ENCODE assay signal across 15 mouse cellular contexts in the genomic region with DNA sequence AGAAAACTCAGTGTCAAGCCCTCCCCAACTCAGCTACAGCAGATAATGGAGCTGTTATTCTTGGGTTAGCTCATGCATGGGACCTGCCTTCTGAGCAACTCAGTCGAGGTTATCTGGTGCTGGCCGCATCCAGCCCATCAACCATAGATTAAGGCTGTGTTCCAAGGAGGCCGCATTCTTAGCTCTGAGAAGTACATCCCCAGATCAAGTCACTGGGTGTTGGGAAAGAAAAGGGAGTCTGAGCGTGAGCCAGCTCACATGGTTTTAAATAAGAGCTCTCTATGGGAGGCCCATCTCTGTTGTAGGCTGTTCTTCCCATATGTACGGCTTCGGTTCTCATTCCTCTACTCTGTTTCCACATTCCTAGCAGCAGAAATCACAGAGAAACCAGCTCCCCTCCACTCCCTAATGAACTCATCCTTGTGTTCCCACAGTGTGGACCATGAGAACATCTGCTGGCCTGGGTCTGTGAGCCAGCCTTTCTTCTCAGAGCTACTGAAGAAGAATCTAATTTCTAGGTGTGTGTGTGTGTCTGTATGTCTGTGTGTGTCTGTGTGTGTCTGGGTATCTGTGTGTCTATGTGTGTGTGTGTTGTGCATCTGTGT. TPM values are rescaled to one million over a fixed set of nuclear protein-coding genes. Genes with fewer than 3 reads are reported as not detected.
A peak's percentile ranks its signal among the peaks of the same experiment; 100 is the strongest.
DNase-seq lines count a peak whose midpoint lies in the region; ATAC-seq and TF ChIP-seq lines count a peak whose summit lies in the region.
"Had no signal": no experiment of that assay in that cellular context is flagged by ENCODE, and none has a peak within 500 bp of the region (broad histone marks: within the 10 kb centered on the region; RNA-seq: fewer than 3 reads in every experiment).

No protein-coding gene starts in this region.

- peaks cover 24% of the 10 kb centered on the region for H3K79me2 ChIP-seq in MEL (ENCODE audit: control insufficient read depth, insufficient read depth, low read length, poor library complexity)

- peak; percentile 53 to 72; a peak in 2 of 4 replicates for TF ChIP-seq EP300 in MEL (IDR thresholded peaks at IDR 0.05; ENCODE audit: low read depth in 1 of 2, low read length in 2 of 2)

- H3K9me3 ChIP-seq in heart, embryonic 13.5 days = no peaks in the 10 kb centered on the region
- H3K9me3 ChIP-seq in MEL (replicated peaks; ENCODE audit: insufficient read depth, low read length) = no peaks in the 10 kb centered on the region
- H3K9me3 ChIP-seq in embryonic facial prominence, embryonic 13.5 days = no peaks in the 10 kb centered on the region
- H3K9me3 ChIP-seq in liver, embryonic 13.5 days (replicated peaks) = no peaks in the 10 kb centered on the region
- H3K9me3 ChIP-seq in midbrain, embryonic 16.5 days (replicated peaks; ENCODE audit: control insufficient read depth, low read length, poor library complexity, severe bottlenecking) = no peaks in the 10 kb centered on the region
- H3K9me3 ChIP-seq in midbrain, embryonic 13.5 days = no peaks in the 10 kb centered on the region

- peaks cover 89% of the 10 kb centered on the region for H3K4me1 ChIP-seq in heart, embryonic 13.5 days
- H3K4me1 ChIP-seq in MEL (ENCODE audit: control insufficient read depth in 1 of 2, insufficient read depth in 2 of 2, low read length in 2 of 2) = peaks cover 60 to 80% of the 10 kb centered on the region in 2 experiments
- peaks cover 32% of the 10 kb centered on the region for H3K4me1 ChIP-seq in embryonic facial prominence, embryonic 13.5 days
- peaks cover 99% of the 10 kb centered on the region for H3K4me1 ChIP-seq in liver, embryonic 13.5 days (replicated peaks)
- no peaks in the 10 kb centered on the region for H3K4me1 ChIP-seq in midbrain, embryonic 16.5 days (ENCODE audit: control insufficient read depth, insufficient read depth, low read length)
- H3K4me1 ChIP-seq in midbrain, embryonic 13.5 days (replicated peaks) = no peaks in the 10 kb centered on the region

- H3K4me3 ChIP-seq in heart, embryonic 13.5 days = no peak overlapping the region
- no peak overlapping the region for H3K4me3 ChIP-seq in MEL (ENCODE audit: control insufficient read depth in 1 of 2, insufficient read depth in 1 of 2, low read depth in 2 of 2, low read length in 2 of 2)
- H3K4me3 ChIP-seq in embryonic facial prominence, embryonic 13.5 days = no peak overlapping the region
- no peak overlapping the region for H3K4me3 ChIP-seq in liver, embryonic 13.5 days (replicated peaks)
- H3K4me3 ChIP-seq in midbrain, embryonic 16.5 days (ENCODE audit: low read depth, low read length) = no peak overlapping the region
- no peak overlapping the region for H3K4me3 ChIP-seq in midbrain, embryonic 13.5 days (replicated peaks)

- WGBS in heart, embryonic 13.5 days = 34% methylated on average over 6 of the region's 6 CpGs
- 73% methylated on average over 6 of the region's 6 CpGs for WGBS in embryonic facial prominence, embryonic 13.5 days
- 34% methylated on average over 6 of the region's 6 CpGs for WGBS in liver, embryonic 13.5 days (ENCODE audit: insufficient replicate concordance)
- WGBS in midbrain, embryonic 16.5 days = 74% methylated on average over 6 of the region's 6 CpGs
- 75% methylated on average over 6 of the region's 6 CpGs for WGBS in midbrain, embryonic 13.5 days

- H3K27ac ChIP-seq in heart, embryonic 13.5 days (replicated peaks) = peak overlapping the region; percentile 86
- peak overlapping the region; percentile 94 for H3K27ac ChIP-seq in MEL (ENCODE audit: control insufficient read depth, low read depth, low read length)
- H3K27ac ChIP-seq in embryonic facial prominence, embryonic 13.5 days = peak overlapping the region; percentile 44; the same call in 1 of the 2 replicates
- H3K27ac ChIP-seq in liver, embryonic 13.5 days = peak overlapping the region; percentile 97
- H3K27ac ChIP-seq in midbrain, embryonic 16.5 days (ENCODE audit: low read length) = no peak overlapping the region
- no peak overlapping the region for H3K27ac ChIP-seq in midbrain, embryonic 13.5 days

- H3K27me3 ChIP-seq in heart, embryonic 13.5 days (replicated peaks) = no peaks in the 10 kb centered on the region
- no peaks in the 10 kb centered on the region for H3K27me3 ChIP-seq in MEL (ENCODE audit: control insufficient read depth in 1 of 2, insufficient read depth in 2 of 2, low read length in 2 of 2)
- no peaks in the 10 kb centered on the region for H3K27me3 ChIP-seq in embryonic facial prominence, embryonic 13.5 days
- no peaks in the 10 kb centered on the region for H3K27me3 ChIP-seq in liver, embryonic 13.5 days
- H3K27me3 ChIP-seq in midbrain, embryonic 16.5 days (ENCODE audit: control insufficient read depth, insufficient read depth, low read depth, low read length) = no peaks in the 10 kb centered on the region
- H3K27me3 ChIP-seq in midbrain, embryonic 13.5 days = no peaks in the 10 kb centered on the region

- peak in 1 of 2 experiments; percentile 31; a peak in 1 of 4 replicates for TF ChIP-seq POLR2A in MEL (IDR thresholded peaks at IDR 0.05; ENCODE audit: control insufficient read depth in 1 of 2, insufficient read depth in 1 of 2, low read depth in 1 of 2, low read length in 2 of 2, poor library complexity in 1 of 2)

- no peak for TF ChIP-seq RAD21 in MEL (IDR thresholded peaks at IDR 0.05; ENCODE audit: low read depth, low read length)

- peak overlapping the region; percentile 8; the same call in 1 of the 2 replicates for H3K9ac ChIP-seq in heart, embryonic 13.5 days
- H3K9ac ChIP-seq in MEL (ENCODE audit: control insufficient read depth, low read depth, low read length, poor library complexity, severe bottlenecking) = peak overlapping the region; percentile 38
- no peak overlapping the region for H3K9ac ChIP-seq in embryonic facial prominence, embryonic 13.5 days
- peak overlapping the region; percentile 59 for H3K9ac ChIP-seq in liver, embryonic 13.5 days
- no peak overlapping the region for H3K9ac ChIP-seq in midbrain, embryonic 16.5 days (ENCODE audit: low read depth, low read length)
- H3K9ac ChIP-seq in midbrain, embryonic 13.5 days (replicated peaks) = no peak overlapping the region

- no peak for TF ChIP-seq CTCF in MEL (IDR thresholded peaks at IDR 0.05 in 2 of 3, conservative IDR thresholded peaks at IDR 0.05 in 1 of 3; ENCODE audit: control insufficient read depth in 1 of 3, insufficient read depth in 1 of 3, low read depth in 2 of 3, low read length in 3 of 3, poor library complexity in 1 of 3, severe bottlenecking in 1 of 3)

- ATAC-seq in heart, embryonic 13.5 days (ENCODE audit: extremely low read depth, insufficient number of reproducible peaks, low FRiP score, low TSS enrichment) = no peak
- no peak for ATAC-seq in embryonic facial prominence, embryonic 13.5 days (ENCODE audit: insufficient number of reproducible peaks, insufficient read depth, low FRiP score, low TSS enrichment, low read depth)
- peak; percentile 59 for ATAC-seq in liver, embryonic 13.5 days (ENCODE audit: low read depth)
- ATAC-seq in midbrain, embryonic 16.5 days = no peak
- no peak for ATAC-seq in midbrain, embryonic 13.5 days
- ATAC-seq: CD4-positive, CD25-positive, alpha-beta regulatory T cell, adult 4 months; hindbrain, embryonic 16.5 days had no signal

- no peaks in the 10 kb centered on the region for H3K36me3 ChIP-seq in heart, embryonic 13.5 days
- peaks cover 0 to 83% of the 10 kb centered on the region in 2 experiments; a peak in 2 of 4 replicates for H3K36me3 ChIP-seq in MEL (ENCODE audit: control insufficient read depth in 1 of 2, insufficient read depth in 2 of 2, low read length in 2 of 2)
- no peaks in the 10 kb centered on the region for H3K36me3 ChIP-seq in embryonic facial prominence, embryonic 13.5 days
- H3K36me3 ChIP-seq in liver, embryonic 13.5 days = no peaks in the 10 kb centered on the region
- no peaks in the 10 kb centered on the region for H3K36me3 ChIP-seq in midbrain, embryonic 16.5 days (ENCODE audit: control insufficient read depth, insufficient read depth, low read length)
- no peaks in the 10 kb centered on the region for H3K36me3 ChIP-seq in midbrain, embryonic 13.5 days

- no peak for DNase-seq in heart, adult 9 months (ENCODE audit: low spot score in 2 of 2)
- DNase-seq in MEL (ENCODE audit: low read depth, low spot score) = peak; percentile 82
- DNase-seq in liver, embryonic 13.5 days = peak; percentile 61
- no peak for DNase-seq in layer of hippocampus, postnatal 10 days (ENCODE audit: low spot score in 2 of 2)
- DNase-seq: adrenal gland, postnatal 36 days; cerebellum, adult 9-11 months; gastrocnemius, postnatal 10 days; layer of hippocampus, postnatal 36 days; thymus, postnatal 25 days had no signal

- H3K4me2 ChIP-seq in heart, embryonic 13.5 days = no peak overlapping the region
- no peak overlapping the region for H3K4me2 ChIP-seq in embryonic facial prominence, embryonic 13.5 days
- H3K4me2 ChIP-seq in liver, embryonic 13.5 days = peak overlapping the region; percentile 51
- no peak overlapping the region for H3K4me2 ChIP-seq in midbrain, embryonic 16.5 days (ENCODE audit: low read length)
- no peak overlapping the region for H3K4me2 ChIP-seq in midbrain, embryonic 13.5 days (replicated peaks)

TF ChIP-seq in MEL, 35 proteins besides CTCF, POLR2A, EP300 and RAD21 (continues in another document):
- TF ChIP-seq TAL1 (IDR thresholded peaks at IDR 0.05; ENCODE audit: low read length) (peak; percentile 52), SIN3A (IDR thresholded peaks at IDR 0.05; ENCODE audit: low read length) (no peak), RCOR1 (IDR thresholded peaks at IDR 0.05; ENCODE audit: low read depth, low read length) (peak; percentile 61; the same call in 1 of the 2 replicates), MEF2A (IDR thresholded peaks at IDR 0.05; ENCODE audit: extremely low read depth, insufficient replicate concordance, low read depth, low read length, poor library complexity, severe bottlenecking) (no peak), MXI1 (IDR thresholded peaks at IDR 0.05; ENCODE audit: low read depth, low read length) (0 out of 2 replicates have a peak, but pooled peaks have one; percentile 26), MAFK (IDR thresholded peaks at IDR 0.05; ENCODE audit: borderline replicate concordance, low read depth, low read length) (no peak), MYC (IDR thresholded peaks at IDR 0.05; ENCODE audit: low read depth, low read length) (no peak; the same call in 1 of the 2 replicates), ETS1 (IDR thresholded peaks at IDR 0.05; ENCODE audit: low read depth, low read length) (peak; percentile 71)

RNA-seq across cellular contexts. Expression of gene Emilin2, which starts 22.1 kb away (rescaled TPM):
- polyA plus RNA-seq in heart, embryonic 13.5 days (2015; fragmentation: Nextera tagmentation; extraction: Ambion mirVana) = 47.4 and 51.7 TPM in 2 replicates
- total RNA-seq in MEL (2012; rRNA removed) = 76.6 and 92.6 TPM in 2 replicates
- 10 to 100 TPM; 37.4 to 95.5 TPM for polyA plus RNA-seq in MEL (2012; ENCODE audit: insufficient read depth in 1 of 2, insufficient read length in 2 of 2, low read depth in 1 of 2, low replicate concordance in 2 of 2, missing spikeins in 1 of 2)
- 21.3 and 21.8 TPM in 2 replicates for polyA plus RNA-seq in embryonic facial prominence, embryonic 13.5 days (2015; fragmentation: Nextera tagmentation; extraction: Ambion mirVana)
- 23.0 and 24.9 TPM in 2 replicates for polyA plus RNA-seq in liver, embryonic 13.5 days (2015; fragmentation: Nextera tagmentation; extraction: Ambion mirVana)
- 1.0 and 1.4 TPM in 2 replicates for polyA plus RNA-seq in midbrain, embryonic 16.5 days (2015; fragmentation: Nextera tagmentation; extraction: Ambion mirVana)
- 2.0 and 2.5 TPM in 2 replicates for polyA plus RNA-seq in midbrain, embryonic 13.5 days (2015; fragmentation: Nextera tagmentation; extraction: Ambion mirVana)
- total RNA-seq in layer of hippocampus, postnatal 10 days (2021) = 1 to 10 TPM; 5.0 to 6.4 TPM
- polyA plus RNA-seq: CD4-positive, CD25-positive, alpha-beta regulatory T cell, adult 4 months had no signal

Comparison
In these comparisons a context has a peak if more than half of its experiments do, and no peak if none do; other contexts are left out.
1. H3K27ac ChIP-seq: peak in heart, embryonic 13.5 days (single experiment), MEL (single experiment), embryonic facial prominence, embryonic 13.5 days (single experiment) and liver, embryonic 13.5 days (single experiment); none in midbrain, embryonic 16.5 days (single experiment) and midbrain, embryonic 13.5 days (single experiment).
2. H3K9ac ChIP-seq: peak in heart, embryonic 13.5 days (single experiment), MEL (single experiment) and liver, embryonic 13.5 days (single experiment); none in embryonic facial prominence, embryonic 13.5 days (single experiment), midbrain, embryonic 16.5 days (single experiment) and midbrain, embryonic 13.5 days (single experiment).
3. DNase-seq: peak in MEL (single experiment) and liver, embryonic 13.5 days (single experiment); none in heart, adult 9 months (0 of 2) and layer of hippocampus, postnatal 10 days (0 of 2).